Mouse (Mus musculus) gastrocnemius, adult 18-20 months (tissue): ENCODE measurements around the gene Ddhd1. TPM values are rescaled to one million over a fixed set of nuclear protein-coding genes. Genes with fewer than 3 reads are reported as not detected.

ENCODE experiments used
- DNase-seq: peaks from one replicate; pipeline ENCODE4 v3.0.0; 2021; ENCODE audit warnings: low spot score
- long read RNA-seq, 2 experiments: library from polyadenylated mRNA; stranded (forward); transcript quantifications; one replicate each; pipeline ENCODE4 v2.0.0; 2021
- total RNA-seq, 2 experiments: library from RNA; stranded (reverse); gene quantifications; 2 replicates each; pipeline ENCODE4 v1.2.3; 2021

The Ddhd1 gene
- total RNA-seq = 1 to 10 TPM; 2.9 TPM
- long read RNA-seq, experiment 1, partial matches to known transcripts = 0 of 2 reads
- long read RNA-seq, experiment 1, other reads (novel, unspliced or antisense) = 2 of 2 reads
- long read RNA-seq, experiment 2, full-length matches to known transcripts = 3 of 3 reads
- long read RNA-seq, experiment 2, partial matches to known transcripts = 0 of 3 reads
- long read RNA-seq, experiment 2, other reads (novel, unspliced or antisense) = 0 of 3 reads

DNA sequence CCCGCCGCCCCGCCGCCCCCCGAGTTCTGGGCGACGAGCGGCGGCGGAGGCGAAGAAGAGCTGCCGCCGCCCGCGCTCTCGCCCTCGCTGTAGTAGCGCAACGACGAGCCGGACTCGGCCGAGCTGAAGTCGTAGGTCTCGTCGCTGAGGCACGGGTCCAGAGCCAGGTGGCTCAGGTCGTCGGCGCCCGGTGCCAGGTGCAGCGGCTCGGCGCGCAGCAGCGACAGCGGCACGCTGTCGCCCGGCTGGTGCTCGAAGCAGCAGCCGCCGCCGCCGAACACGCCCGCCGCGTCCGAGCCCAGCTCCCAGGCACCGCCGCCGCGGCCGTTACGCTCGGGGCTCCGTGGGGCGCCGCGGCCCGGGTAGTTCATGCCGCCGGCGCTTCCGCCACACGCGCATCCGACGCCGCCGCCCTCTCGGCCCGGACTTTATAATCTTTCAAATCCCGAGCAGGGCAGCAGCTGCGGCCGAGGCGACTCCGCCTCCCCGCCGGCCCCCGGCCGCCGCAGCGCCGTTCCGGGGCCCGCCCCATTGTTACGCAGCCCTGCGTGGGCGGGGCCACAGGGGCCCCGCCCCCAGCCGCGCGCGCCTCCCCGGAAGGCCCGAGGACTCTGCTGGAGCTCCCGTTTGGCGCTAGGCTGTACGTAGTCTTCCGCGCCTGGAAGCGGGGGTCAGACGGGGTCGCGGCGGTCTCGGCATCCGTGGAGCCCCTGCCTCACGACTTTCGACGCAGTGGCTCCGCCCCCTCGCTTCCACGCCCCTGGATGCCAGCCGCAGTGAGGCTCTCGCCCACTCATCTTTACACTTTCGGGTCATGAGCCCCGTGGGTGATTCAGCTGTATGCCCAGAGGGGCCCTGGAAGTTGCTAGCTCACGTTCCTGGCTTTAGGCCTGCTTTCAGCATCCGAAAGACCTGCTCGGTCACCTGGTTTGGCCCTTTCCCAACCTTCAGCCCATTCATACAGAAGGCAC lies at the start of gene Ddhd1:
Gene Ddhd1, minus strand, starts transcription at position 503 of the 971 bp plus-strand sequence.
- DNase-seq = peak; percentile 72

DNA sequence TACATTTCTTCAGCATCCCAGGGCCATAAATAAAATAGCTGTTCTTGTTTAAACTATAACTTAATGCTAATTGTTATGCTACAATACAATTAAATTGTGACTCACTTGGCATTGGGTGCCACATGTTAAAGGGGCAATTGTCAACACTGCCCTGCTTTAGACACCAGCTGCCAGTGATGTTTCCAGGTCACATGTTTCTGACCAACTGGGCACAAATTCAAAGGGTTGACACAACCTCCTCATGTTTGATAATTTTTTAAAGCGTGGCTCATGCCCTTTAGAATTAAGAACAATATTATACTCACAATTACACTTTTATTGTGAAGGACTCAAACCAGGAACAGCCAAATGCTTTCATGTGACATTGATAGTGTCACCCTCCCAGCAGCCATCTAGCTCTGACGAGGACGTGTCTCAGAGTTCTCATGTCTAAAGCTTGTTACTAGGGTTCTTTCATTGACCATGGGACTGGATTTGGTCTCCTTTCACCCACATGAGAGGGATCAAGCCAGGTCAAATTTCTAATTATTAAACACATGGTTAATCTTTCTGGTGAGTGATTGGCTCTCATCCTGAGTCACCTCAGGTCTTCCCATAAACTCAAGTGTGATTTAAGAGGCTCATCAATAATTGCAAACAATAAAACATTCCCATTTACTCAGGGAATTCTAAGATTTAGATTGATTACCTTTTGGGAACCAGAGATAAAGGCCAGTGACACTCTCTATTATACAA lies 49.4 kb upstream of the Ddhd1 start:
- DNase-seq = no peak

DNA sequence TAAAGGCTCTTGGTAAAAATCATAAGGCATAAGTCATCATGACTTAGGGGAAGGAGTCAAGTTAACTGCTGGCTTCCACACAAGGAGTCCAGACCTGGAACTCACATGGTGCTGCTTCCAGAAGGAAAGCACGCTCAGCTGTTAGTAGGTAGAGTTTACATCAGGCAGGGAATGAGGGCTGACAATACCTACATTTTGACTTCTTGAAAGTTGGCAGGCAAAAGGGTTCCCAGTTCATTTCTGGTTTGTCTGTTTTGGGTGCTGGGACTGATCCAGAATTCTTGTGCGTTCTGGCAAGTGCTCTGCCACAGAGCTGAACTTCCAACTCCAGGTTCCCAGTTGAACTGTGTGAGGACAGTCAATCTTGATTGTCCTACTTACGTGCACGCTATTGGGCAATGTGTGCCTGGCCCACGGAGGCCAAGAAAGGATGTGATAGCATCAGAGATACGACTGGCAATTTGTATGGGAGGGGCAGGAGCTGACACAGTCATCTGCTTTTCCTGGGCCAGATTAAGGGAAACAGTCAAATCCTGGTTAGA lies 42.2 kb upstream of the Ddhd1 start:
- no peak for DNase-seq

DNA sequence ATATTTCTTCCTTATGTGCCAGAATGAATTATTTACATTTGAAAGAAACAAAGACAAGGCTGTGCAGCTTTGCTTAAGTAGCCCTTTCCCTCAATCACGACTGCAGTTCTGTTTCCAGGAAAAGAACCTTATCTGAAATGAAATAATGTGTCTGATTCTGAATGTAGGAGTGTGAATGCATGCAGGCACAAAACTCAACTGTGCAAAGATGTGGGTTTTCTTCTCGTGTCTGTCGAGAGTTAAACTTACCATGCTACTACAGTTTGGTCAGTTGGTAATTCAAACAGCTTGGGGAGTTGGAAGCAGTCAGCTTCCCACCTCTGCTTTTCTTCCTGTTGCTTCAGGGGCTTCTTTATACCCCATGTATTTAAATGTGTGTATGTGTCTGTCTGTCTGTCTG lies 40.9 kb upstream of the Ddhd1 start:
- DNase-seq = no peak

DNA sequence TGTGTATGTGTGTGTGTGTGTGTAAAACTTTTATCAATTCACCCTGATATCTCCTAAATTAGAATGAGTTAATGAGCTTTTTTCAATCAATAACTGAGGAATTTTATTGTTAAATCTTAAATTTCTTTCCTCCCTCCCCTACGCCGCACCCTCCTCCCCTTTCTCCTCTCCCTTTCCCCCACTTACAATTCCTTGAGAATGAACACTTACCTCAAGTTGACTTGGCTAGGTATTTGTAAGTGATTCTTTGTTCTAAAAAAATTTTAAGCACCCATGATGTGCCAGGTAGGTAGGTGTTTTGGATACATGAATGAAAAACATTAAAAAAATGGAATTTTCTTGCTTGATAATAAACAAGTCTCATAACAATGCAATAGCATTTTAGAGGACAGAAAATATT lies 38.2 kb upstream of the Ddhd1 start:
- no peak for DNase-seq

DNA sequence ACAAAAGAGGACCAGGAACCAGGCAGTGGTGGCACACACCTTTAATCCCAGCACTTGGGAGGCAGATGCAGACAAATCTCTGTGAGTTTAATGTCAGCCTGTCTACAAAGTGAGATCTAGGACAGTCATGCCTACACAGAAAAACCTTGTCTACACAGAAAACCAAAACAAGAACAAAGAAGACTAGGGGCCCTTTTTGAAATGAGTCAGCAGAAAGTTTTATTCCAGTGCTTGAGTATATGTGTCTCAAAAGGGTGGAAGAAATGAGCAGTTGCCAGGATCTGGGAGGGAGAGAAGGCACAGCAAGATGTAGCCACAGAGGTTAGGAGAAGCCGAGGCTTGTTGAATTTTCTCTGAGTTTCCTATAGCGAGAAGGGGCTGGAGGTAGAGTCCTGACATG lies 35.9 kb upstream of the Ddhd1 start:
- no peak for DNase-seq

DNA sequence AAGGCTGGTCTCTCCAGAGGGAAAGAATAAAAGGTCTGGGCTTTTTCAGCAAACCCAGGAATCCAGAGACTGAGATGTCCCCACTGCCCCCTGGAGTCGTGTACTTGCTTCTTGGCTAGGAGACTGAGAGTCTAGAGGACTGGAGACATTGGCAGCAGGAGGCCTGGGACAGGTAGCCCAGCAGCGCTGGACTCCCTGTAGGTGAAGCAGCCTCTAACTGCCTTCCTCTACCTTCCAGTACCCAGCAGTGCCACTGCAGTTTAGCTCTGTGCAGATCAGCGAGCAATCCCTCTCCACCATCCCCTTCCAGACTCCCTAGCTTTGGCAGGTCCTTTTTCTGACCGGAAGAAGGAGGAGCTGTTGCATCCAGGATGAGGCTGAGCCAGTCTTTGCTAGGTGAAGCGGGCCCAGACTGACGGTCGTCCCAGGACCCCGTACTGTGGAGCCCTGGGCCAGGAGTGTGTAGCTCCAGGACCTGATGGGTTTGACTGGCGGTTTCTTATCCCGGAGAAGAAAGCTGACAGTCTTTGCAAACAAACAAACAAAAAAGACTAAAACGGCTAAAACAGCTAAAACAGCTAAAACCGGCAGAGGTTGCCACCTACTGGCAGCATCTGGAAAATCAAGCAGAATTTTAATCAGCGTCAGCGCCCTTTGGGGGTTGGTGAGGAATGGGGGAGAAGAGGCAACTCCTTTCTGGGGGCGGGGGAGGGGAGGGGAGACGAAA lies 32.7 kb upstream of the Ddhd1 start:
- peak; percentile 41 for DNase-seq

DNA sequence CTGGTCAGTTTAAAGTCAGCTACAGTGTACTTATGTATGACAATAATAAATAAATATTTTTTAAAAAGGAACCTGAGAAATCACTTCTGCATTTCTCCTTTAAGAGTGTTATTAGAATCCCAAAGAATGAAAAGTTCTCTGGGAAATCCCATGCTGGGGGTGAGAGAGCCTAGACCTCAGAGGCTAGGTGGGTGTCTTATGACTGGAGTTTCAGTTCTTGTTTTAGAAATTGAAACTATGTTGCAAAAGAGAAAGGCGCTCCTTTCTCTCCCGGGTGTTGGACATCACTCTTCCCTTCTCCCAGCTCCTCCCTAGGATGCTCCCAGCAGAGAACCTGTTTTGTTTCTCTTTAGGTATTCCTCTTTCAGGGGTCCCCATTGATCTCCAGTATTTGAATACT lies 27.4 kb upstream of the Ddhd1 start:
- DNase-seq = no peak

DNA sequence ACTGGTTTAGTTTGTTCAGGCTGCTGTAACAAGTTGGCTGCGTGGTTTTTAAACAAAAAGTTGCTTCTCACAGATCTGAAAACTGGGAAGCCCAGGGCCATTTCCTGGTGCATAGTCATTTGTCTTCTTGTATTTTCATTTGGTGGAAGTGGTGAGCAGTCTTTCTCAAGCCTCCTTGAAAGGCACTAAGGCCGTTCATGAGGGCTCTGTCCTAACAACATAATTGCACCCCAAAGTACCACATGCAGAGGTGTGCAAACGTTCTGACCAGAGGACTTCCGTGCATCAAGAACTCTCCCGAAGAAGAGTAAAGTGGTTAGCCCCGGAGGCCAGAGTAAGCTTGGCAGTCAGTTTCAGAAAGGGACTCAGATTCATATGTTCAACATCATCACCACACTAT lies 18.8 kb upstream of the Ddhd1 start:
- DNase-seq = no peak

DNA sequence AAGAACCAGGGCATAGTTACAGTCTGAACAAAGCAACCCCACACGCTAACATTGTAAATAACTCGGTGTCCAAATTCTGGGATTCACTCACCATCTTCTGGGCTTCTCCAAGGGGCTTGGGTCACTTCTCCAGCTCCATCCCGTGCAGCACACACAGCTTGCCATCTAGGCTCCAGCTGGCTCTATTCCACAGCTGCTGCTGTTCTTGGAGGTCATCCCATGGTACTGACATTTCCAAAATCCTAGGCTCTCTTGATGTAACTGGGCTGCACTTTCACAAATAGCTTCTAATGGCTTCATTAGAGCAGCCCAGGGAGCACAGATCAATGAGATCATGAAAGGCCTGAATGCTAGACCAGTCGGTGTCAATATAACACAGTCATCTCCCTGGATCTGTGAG lies 10.4 kb upstream of the Ddhd1 start:
- peak; percentile 64 for DNase-seq

DNA sequence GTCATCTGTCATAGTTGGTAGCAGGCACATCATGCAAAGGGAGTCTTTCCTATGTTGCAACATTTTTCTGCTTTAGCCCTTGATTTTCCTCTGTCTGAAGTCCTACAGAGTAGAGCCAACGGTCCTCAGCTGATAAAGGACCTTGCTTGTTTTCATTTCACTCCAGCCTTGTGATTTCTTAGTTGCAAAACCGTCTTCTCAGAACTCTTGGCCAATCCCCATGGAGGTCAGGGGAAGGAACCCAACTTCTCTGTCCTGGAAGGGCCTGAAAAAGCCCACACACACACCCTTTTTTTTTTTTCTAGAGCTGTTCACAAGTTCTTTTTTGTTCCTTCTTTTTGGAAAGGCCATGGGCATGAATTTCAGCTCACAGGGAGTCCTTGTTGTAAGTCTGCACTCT lies 9.3 kb upstream of the Ddhd1 start:
- peak; percentile 14 for DNase-seq

DNA sequence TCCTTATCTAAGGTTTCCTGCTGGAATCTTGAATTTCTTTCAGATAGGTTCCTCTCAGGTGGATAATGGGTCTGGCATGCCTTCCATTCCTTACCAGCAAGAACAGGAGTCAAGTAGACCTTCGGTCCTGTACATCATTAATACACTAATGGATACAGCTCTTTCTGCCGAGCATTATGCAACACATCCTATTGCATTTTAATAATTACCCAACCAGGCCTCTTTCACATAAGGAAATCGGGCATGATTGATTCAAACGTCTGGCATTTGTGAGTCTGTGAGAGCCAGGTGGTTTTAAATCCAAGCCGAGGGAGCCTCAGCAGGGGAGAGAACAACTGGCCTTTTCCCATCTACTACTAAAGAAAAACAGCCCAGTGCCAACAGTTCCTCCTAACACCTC lies 3.6 kb upstream of the Ddhd1 start:
- no peak for DNase-seq

DNA sequence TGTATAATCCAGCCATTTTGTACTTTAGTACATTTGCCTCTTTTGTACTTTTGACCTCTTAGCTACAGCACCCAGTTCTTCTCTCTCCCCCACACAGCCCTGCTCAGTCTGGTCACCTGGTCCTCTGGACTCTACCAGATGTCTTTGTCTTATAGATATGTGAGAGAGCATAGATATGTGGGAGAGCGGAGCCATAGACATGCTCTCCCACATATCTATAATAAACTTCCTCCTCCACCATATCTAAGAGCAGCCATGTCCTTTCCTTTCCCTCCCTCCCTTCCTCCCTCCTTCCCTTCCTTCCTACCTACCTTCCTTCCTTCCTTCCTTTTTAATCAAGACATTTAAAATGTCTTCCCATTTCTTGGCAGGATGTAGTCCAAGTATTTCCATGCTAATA lies 2.4 kb upstream of the Ddhd1 start:
- no peak for DNase-seq

DNA sequence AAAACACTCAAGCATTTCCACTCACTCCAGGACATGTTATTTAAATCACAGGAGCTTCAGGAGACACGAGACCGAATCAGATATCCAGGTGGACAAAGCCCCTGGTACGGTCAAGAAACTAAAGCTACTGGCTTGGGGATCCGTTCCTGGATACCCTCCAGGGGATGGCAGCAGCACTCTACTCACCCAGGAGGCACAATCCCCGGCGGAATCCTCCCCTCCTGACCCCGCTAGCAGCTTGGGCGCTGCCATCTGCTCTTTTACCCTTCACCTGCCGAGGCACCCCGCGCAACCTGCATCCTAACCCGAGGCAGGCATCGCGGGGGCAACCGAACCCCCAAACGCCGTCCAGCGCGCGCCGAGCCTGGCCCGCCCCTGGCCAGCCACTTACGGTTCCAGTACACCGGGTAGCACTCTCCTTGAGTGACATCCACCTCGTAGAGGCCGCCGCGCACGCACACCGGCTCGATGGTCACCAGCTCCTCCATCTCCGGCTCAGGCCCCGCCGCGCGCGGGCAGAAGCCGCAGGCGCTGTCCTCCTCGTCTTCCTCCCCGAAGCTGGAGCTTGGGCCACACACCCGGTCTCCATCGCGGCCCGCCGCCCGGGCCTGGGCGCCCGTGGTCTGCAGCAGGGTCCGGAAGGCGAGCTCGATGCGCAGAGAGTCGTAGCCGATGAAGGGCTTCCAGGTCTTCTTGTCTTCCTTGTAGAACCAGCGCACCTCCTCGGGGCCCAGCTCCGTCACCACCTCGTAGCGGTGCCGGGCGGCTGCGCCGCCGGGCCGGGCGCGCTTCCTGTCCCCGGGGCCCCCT lies 907 bp downstream of the Ddhd1 start:
- DNase-seq = peak; percentile 18

DNA sequence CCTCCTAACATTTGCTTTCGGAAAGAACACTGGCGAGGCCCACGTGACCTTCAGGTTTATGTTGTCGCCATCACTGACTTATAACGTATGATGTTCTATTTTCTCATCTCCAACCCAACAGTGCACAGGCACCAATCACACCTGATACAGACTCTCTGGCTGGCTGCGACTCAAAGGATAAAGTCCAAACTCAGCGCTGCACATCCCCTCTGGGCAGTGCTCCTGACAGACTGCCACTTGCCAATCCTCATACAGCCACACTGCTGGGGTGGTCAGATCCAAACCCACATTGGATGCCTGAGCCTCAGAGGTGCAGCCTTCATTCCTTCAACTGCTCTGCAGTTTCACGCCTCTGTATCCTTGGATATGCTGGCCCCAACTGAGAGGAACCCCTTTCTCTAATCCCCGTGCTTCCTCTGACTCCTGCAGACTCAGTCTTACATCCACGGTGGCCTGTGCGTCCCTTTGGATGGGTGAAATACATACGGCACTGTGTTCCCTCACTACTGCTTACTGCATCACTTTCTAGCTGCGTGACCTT lies 3.0 kb downstream of the Ddhd1 start:
- DNase-seq = no peak

DNA sequence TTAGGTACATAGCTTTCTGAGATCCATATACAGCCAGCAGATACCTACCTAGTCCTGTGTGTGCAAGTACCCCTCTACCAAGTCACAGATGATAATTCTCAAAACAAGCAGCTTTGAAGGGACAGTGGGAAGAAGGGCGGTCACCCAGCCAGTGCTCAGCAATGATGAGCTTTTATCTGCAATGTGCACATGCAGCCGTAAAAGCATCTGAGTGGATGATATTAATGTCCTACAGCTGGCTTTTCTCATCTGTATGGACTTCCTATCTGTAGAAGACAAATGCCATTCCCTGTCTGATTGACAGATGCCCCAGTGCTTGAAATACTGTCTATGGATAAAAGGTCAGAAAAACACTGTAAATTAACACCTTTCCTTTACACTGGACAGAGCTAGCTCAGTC lies 4.2 kb downstream of the Ddhd1 start:
- no peak for DNase-seq

DNA sequence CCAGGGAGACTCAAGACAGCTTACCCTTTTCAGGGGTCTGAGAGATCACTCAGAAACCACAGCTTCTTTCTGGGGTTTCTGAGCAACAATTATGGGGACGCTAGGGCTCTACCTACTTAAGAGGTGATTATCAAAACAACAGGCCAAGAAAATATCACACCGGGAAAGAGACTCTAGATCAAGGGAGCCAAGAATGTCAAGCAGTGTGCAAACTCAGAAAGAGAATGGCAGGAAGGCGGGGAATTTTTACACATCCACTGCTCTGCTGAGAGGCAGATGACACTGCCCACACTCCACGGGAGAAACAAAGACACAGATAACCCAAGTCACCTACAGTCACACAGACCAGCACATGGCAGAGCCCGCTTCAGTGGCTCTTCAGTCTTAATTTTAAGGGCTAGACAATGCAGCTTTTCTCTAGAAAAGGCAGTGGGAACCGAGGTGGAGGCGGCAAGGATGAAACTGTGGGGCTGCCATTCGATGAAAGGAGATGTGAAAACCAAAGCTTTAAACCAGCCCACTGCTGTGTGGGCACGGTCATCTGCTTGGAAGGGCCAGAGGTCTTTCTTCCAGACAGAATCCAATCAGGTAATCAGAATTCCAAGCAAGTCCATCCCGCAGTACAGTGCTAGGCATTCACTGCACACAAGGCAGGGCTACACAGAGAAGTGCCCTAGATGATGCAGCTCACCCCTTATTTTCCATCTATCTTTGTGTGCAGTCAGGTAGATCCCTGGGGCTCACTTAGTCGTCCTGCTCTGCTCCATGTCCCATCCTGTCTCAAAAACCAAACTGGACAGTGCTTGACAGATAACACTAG lies 8.7 kb downstream of the Ddhd1 start:
- DNase-seq = no peak

DNA sequence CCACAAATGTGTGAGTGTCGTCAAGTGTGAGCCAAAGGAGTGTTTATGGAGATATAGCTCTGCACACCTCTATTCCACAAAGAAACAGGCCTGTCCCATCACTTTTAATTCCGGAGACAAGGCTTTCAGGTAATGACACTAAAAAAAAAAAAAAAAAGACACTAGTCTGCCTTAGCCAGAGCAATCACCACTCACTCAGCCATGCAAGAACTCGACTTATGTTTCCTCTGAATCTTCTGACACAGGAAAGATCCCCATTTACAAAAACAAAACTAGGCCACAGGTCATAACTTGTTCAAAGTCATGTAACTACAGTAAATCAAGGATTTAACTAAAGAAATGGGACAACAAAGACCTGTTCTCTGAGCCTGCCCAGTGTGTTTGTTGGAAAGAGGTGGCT lies 9.8 kb downstream of the Ddhd1 start:
- DNase-seq = no peak

DNA sequence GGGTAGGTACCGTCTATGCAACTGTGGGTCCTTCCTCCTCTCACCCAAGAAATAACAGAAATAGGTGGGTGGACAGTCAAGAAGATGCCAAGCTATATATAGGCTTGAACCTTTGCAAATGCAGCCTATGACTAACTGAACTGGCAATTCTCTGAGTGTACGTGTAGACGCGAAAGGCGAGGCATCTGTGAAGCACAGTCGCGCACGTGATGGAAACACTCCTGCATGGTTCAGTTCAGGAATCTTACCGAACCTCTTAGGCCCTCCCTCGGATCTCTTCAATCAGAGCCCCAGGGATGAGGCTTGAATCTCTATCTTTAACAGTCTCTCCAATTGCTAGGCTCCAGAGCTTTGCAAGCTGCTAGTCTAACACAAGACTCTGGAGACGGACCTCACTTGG lies 10.3 kb downstream of the Ddhd1 start:
- DNase-seq = no peak
